Mouse (Mus musculus) kidney, adult 2 months (tissue): ENCODE data around the gene Trak1.

ENCODE experiments used
- CTCF ChIP-seq: fragments of 200-500 bp; conservative IDR thresholded peaks from 2 replicates; pipeline ENCODE4 v1.5.1; 2011; ENCODE audit warnings: low read depth, mild to moderate bottlenecking, control low read depth, low read length, moderate library complexity, mixed read lengths; ENCODE audit not compliant: insufficient read depth, insufficient read length
- POLR2A ChIP-seq: fragments of 200-500 bp; IDR thresholded peaks from one replicate; pipeline ENCODE4 v1.6.1; 2011; ENCODE audit warnings: low read depth, low read length, control low read depth

GRCm38 (mm10) chr9:121458466-121458865, 161.2 kb downstream of the Trak1 start:
- no peak for TF ChIP-seq POLR2A
- TF ChIP-seq CTCF = peak; percentile 78
